8 mouse cellular contexts compared by ENCODE assay signal in genomic region chr11:60222469-60223236, GRCm38 (mm10). TPM values are rescaled to one million over a fixed set of nuclear protein-coding genes. Genes with fewer than 3 reads are reported as not detected.
A peak's percentile ranks its signal among the peaks of the same experiment; 100 is the strongest.
DNase-seq lines count a peak whose midpoint lies in the region; ATAC-seq and TF ChIP-seq lines count a peak whose summit lies in the region.

Srebf1 (minus strand) TSS chr11:60222581.

- H3K27ac ChIP-seq in forebrain, embryonic 12.5 days, result peak within 1 kb of the TSS; percentile 69
- peak within 1 kb of the TSS; percentile 90 for H3K27ac ChIP-seq in heart, postnatal 0 days (ENCODE audit: low read depth)
- peak within 1 kb of the TSS; percentile 74 for H3K27ac ChIP-seq in liver, postnatal 0 days (ENCODE audit: low read depth)
- H3K27ac ChIP-seq in neural tube, embryonic 13.5 days (replicated peaks), result peak within 1 kb of the TSS; percentile 52
- no peak within 1 kb of the TSS for H3K27ac ChIP-seq in testis, adult 2 months (ENCODE audit: control insufficient read depth, insufficient read depth, low read depth, low read length)

- no peaks in the 10 kb centered on the region; the same call in 1 of the 2 replicates for H3K27me3 ChIP-seq in forebrain, embryonic 12.5 days
- H3K27me3 ChIP-seq in heart, postnatal 0 days (ENCODE audit: control insufficient read depth, insufficient read depth, low read length), result no peaks in the 10 kb centered on the region
- no peaks in the 10 kb centered on the region for H3K27me3 ChIP-seq in liver, postnatal 0 days (ENCODE audit: insufficient read depth, low read length)
- H3K27me3 ChIP-seq in neural tube, embryonic 13.5 days, result no peaks in the 10 kb centered on the region
- H3K27me3 ChIP-seq in testis, adult 2 months (ENCODE audit: control insufficient read depth, insufficient read depth, low read length), result no peaks in the 10 kb centered on the region

- peak; percentile 32 for TF ChIP-seq CTCF in heart, postnatal 0 days (IDR thresholded peaks at IDR 0.05; ENCODE audit: low read depth)
- peak; percentile 52 for TF ChIP-seq CTCF in liver, postnatal 0 days (IDR thresholded peaks at IDR 0.05; ENCODE audit: low read depth)
- TF ChIP-seq CTCF in testis, adult 2 months (IDR thresholded peaks at IDR 0.05; ENCODE audit: control insufficient read depth, insufficient read depth, insufficient replicate concordance, low read depth, low read length), result peak; percentile 49; the same call in 1 of the 2 replicates

- H3K4me2 ChIP-seq in forebrain, embryonic 12.5 days, result peak within 1 kb of the TSS; percentile 62
- peak within 1 kb of the TSS; percentile 60 for H3K4me2 ChIP-seq in heart, postnatal 0 days (ENCODE audit: low read depth, low read length)
- H3K4me2 ChIP-seq in liver, postnatal 0 days (ENCODE audit: low read depth, low read length), result peak within 1 kb of the TSS; percentile 81
- H3K4me2 ChIP-seq in neural tube, embryonic 13.5 days, result peak within 1 kb of the TSS; percentile 63

- peak; percentile 72 for DNase-seq in c-Kit-positive CD71-positive TER-119-negative erythroid progenitor cells, embryonic 14.5 days (ENCODE audit: low read depth)
- DNase-seq in heart, postnatal 0 days (ENCODE audit: low spot score), result peak; percentile 74
- DNase-seq in kidney, postnatal 4 days, result peak; percentile 84 to 92
- peak; percentile 89 for DNase-seq in liver, postnatal 0 days

- peak within 1 kb of the TSS; percentile 34 for H3K4me3 ChIP-seq in forebrain, embryonic 12.5 days (replicated peaks)
- peak within 1 kb of the TSS; percentile 36 for H3K4me3 ChIP-seq in heart, postnatal 0 days (ENCODE audit: low read depth, low read length)
- peak within 1 kb of the TSS; percentile 47 for H3K4me3 ChIP-seq in liver, postnatal 0 days (ENCODE audit: low read depth, low read length)
- H3K4me3 ChIP-seq in neural tube, embryonic 13.5 days, result peak within 1 kb of the TSS; percentile 33
- H3K4me3 ChIP-seq in testis, adult 2 months (ENCODE audit: control insufficient read depth, low read depth, low read length), result peak within 1 kb of the TSS; percentile 79

- H3K9me3 ChIP-seq in forebrain, embryonic 12.5 days, result no peaks in the 10 kb centered on the region
- no peaks in the 10 kb centered on the region for H3K9me3 ChIP-seq in heart, postnatal 0 days (replicated peaks; ENCODE audit: control insufficient read depth, low read length)
- H3K9me3 ChIP-seq in liver, postnatal 0 days (ENCODE audit: low read length), result no peaks in the 10 kb centered on the region
- no peaks in the 10 kb centered on the region for H3K9me3 ChIP-seq in neural tube, embryonic 13.5 days

- peaks cover 3% of the 10 kb centered on the region; the same call in 1 of the 2 replicates for H3K36me3 ChIP-seq in forebrain, embryonic 12.5 days (replicated peaks)
- no peaks in the 10 kb centered on the region for H3K36me3 ChIP-seq in heart, postnatal 0 days (replicated peaks; ENCODE audit: control insufficient read depth, insufficient read depth, low read length)
- peaks cover 8% of the 10 kb centered on the region for H3K36me3 ChIP-seq in liver, postnatal 0 days (replicated peaks; ENCODE audit: insufficient read depth, low read length)
- no peaks in the 10 kb centered on the region for H3K36me3 ChIP-seq in neural tube, embryonic 13.5 days
- H3K36me3 ChIP-seq in testis, adult 2 months (ENCODE audit: control insufficient read depth, insufficient read depth, low read length), result no peaks in the 10 kb centered on the region

- ATAC-seq in CD4-positive, CD25-positive, alpha-beta regulatory T cell, adult 4 months, result peak; percentile 79
- peak; percentile 57 for ATAC-seq in forebrain, embryonic 12.5 days (ENCODE audit: low FRiP score)
- peak; percentile 84 for ATAC-seq in heart, postnatal 0 days (ENCODE audit: insufficient read depth, low read depth)
- ATAC-seq in liver, postnatal 0 days, result peak; percentile 83
- ATAC-seq in neural tube, embryonic 13.5 days (ENCODE audit: low read depth), result peak; percentile 49; the same call in 1 of the 2 replicates

- peaks cover 34% of the 10 kb centered on the region for H3K4me1 ChIP-seq in forebrain, embryonic 12.5 days
- H3K4me1 ChIP-seq in heart, postnatal 0 days (ENCODE audit: control insufficient read depth, insufficient read depth), result peaks cover 32% of the 10 kb centered on the region
- H3K4me1 ChIP-seq in liver, postnatal 0 days (ENCODE audit: insufficient read depth), result peaks cover 53% of the 10 kb centered on the region
- H3K4me1 ChIP-seq in neural tube, embryonic 13.5 days (replicated peaks), result peaks cover 38% of the 10 kb centered on the region
- H3K4me1 ChIP-seq in testis, adult 2 months (ENCODE audit: control insufficient read depth, insufficient read depth, low read length), result peaks cover 27% of the 10 kb centered on the region

- TF ChIP-seq EP300 in heart, postnatal 0 days (IDR thresholded peaks at IDR 0.05; ENCODE audit: low read depth), result no peak
- peak; percentile 24; the same call in 1 of the 2 replicates for TF ChIP-seq EP300 in liver, postnatal 0 days (IDR thresholded peaks at IDR 0.05; ENCODE audit: low read depth)

- peak; percentile 62 for TF ChIP-seq POLR2A in testis, adult 2 months (IDR thresholded peaks at IDR 0.05; ENCODE audit: control insufficient read depth, low read depth, low read length)

- WGBS in forebrain, embryonic 12.5 days, result 6% methylated on average over 46 of the region's 46 CpGs
- 5% methylated on average over 46 of the region's 46 CpGs for WGBS in heart, postnatal 0 days
- 2% methylated on average over 46 of the region's 46 CpGs for WGBS in liver, postnatal 0 days (ENCODE audit: insufficient replicate concordance)
- 5% methylated on average over 46 of the region's 46 CpGs for WGBS in neural tube, embryonic 13.5 days

- H3K9ac ChIP-seq in forebrain, embryonic 12.5 days, result peak within 1 kb of the TSS; percentile 25; the same call in 1 of the 2 replicates
- peak within 1 kb of the TSS; percentile 52 for H3K9ac ChIP-seq in heart, postnatal 0 days (replicated peaks; ENCODE audit: low read depth, low read length)
- H3K9ac ChIP-seq in liver, postnatal 0 days (replicated peaks), result peak within 1 kb of the TSS; percentile 59; the same call in 1 of the 2 replicates
- H3K9ac ChIP-seq in neural tube, embryonic 13.5 days, result peak within 1 kb of the TSS; percentile 47; the same call in 1 of the 2 replicates

RNA-seq across cellular contexts. Expression of gene Srebf1, which starts in this region (rescaled TPM):
- 10 to 100 TPM; 20.7 to 28.6 TPM for polyA plus RNA-seq in CD4-positive, CD25-positive, alpha-beta regulatory T cell, adult 4 months (2017; shearing (Covaris generic))
- 58.0 and 58.1 TPM in 2 replicates for polyA plus RNA-seq in forebrain, embryonic 12.5 days (2016; fragmentation: Nextera tagmentation; extraction: Ambion mirVana)
- total RNA-seq in heart, postnatal 0 days (2014; rRNA removed; ENCODE audit: low replicate concordance), result 77.2 and 81.7 TPM in 2 replicates
- polyA plus RNA-seq in heart, postnatal 0 days (2015; fragmentation: Nextera tagmentation; extraction: Ambion mirVana), result 29.9 and 31.0 TPM in 2 replicates
- 21.4 and 31.0 TPM in 2 replicates for polyA plus RNA-seq in liver, postnatal 0 days (2015; fragmentation: Nextera tagmentation; extraction: Ambion mirVana)
- polyA plus RNA-seq in neural tube, embryonic 13.5 days (2015; fragmentation: Nextera tagmentation; extraction: Ambion mirVana), result 30.6 and 38.5 TPM in 2 replicates
- polyA plus RNA-seq in testis, adult 2 months (2012; rRNA removed), result 13.2 and 18.5 TPM in 2 replicates
